Mouse (Mus musculus): ENCODE data around the gene Gm42421. TPM values are rescaled to one million over a fixed set of nuclear protein-coding genes. Genes with fewer than 3 reads are reported as not detected.

Gene Gm42421
- under 1 TPM in 1 of 2 experiments, not detected in 1; 0.56 TPM for total RNA-seq (2023)

DNA sequence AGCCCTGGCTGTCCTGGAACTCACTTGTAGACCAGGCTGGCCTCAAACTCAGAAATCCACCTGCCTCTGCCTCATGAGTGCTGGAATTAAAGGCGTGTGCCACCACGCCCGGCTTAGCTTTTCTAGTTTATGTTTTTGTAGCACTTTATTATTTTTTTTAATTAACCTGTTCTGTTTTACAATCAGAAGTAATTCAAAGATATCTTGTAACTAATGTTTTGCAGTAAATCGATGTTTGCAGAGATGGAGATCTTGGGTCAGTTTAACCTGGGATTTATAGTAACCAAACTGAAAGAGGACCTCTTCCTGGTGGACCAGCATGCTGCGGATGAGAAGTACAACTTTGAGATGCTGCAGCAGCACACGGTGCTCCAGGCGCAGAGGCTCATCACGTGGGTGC lies at the start of gene Gm42421:
TSS of gene Gm42421 (plus strand) at position 301 of the 400 bp plus-strand sequence.

DNA sequence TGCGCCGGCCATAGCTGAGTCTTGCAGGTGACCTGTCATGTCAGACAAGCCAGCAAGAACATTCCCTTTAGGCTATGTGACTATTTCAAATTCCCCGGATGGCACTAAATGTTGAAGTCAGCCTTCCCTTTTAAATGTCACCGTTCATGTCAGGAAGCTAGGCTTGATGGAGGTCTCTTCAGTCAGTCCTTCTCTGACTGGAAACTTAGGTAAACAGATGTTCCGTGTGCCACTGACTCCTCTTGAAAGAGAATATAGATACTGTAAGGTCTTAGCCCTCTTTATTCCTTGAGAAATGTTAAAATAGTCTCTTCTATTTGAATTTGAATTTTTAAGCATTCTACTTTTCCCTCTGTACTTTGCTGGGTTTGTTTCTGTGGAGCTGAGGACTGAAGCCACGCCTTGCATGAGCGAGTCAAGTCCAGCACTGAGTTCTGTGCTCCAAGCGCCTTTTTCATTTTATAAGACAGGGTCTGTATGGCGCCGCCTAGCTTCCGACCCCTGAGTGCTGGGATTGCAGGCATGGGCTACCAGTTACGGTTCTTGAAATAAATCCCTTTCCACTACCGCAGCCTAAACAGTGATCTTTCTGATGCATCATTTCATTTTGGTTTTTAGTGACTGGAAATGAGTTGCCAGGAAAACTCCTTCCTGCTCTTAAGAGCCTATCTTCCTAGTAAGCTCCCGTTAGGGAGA lies 30.2 kb upstream of the Gm42421 start, which contains the start of gene Ankrd61:
TSS of gene Ankrd61 (minus strand) at position 51 of the 696 bp plus-strand sequence.

DNA sequence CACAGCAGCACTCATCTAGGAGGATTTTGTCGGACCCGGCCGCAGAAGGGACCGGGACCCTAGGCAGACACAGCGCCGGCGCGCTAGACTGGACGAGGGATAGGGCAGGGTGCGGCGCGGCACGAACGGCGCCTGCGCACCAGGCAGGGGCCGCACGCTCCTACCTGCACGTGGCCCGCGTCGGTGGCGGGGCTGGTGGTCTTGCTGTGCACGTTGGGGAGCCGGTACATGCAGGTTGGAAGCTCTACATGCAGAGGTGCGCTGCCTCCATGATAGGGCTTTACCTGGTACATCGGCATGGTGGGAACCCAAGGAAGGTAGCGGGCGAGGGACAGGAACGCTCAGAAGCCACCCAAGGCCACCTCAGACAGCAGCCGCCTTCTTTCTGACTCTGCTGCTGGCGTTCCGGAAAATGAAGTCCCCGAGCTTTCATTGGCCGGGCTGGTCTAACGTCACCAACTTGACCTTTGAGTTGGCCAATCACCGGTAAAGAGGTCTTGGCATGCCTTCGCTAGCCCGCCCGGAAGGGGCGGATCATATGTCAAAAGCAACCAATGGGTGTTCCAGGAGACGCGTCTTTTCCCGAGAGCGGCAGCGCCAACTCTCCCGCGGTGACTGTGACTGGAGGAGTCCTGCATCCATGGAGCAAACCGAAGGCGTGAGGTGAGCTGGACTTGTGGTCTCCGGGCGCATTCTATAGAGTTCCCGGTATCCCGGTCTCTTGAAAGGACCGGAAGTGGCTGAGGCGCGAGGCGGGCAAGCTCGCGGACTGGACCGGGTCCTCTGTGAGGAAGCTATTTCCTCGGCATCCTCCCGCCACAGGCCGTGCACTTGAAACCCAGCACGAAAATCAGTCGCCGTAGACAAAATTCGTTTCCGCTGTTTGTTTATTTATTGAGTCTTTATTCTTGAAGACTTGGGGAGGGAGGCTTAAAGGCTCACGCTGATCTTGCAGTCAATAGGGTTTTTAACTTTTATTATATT lies 18.3 kb upstream of the Gm42421 start, which contains the start of the genes Aimp2 and Pms2:
TSS of gene Aimp2 (minus strand) at position 431 of the 984 bp plus-strand sequence.
TSS of gene Pms2 (plus strand) at position 548 of the 984 bp plus-strand sequence.

DNA sequence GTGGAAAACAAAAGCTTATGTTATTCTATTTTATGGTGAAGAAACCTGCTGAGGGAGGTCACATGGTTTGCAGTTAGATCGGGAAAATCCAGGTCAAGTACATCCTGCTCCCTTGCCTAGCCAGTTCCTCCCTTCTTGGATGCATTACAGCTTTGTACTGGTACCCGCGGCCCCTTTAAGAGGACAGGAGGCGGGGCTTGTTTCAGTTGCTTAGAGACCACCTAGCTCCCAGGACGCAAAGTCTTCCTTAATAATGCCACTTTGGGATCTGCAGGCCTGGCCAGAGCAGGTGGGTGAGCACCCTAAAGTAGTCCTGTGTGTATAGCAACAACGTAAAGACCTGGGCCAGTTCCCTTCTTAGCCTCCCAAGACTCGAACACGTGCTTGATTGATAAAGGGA lies 4.9 kb downstream of the Gm42421 start, which contains the start of gene Rsph10b:
TSS of gene Rsph10b (plus strand) at position 205 of the 400 bp plus-strand sequence.

Other genes starting within 250 kb of the Gm42421 start
- gene Usp42, start 195.9 kb upstream of the Gm42421 start, total RNA-seq (2023): 10 to 100 TPM; 16.2 to 21.3 TPM
- gene Eif2ak1, start 110.4 kb upstream of the Gm42421 start, total RNA-seq (2023): 10 to 100 TPM; 45.6 to 49.0 TPM
- not detected for gene Ankrd61, start 30.5 kb upstream of the Gm42421 start, total RNA-seq (2023)
- 10 to 100 TPM; 11.3 to 12.9 TPM for gene Aimp2, start 18.3 kb upstream of the Gm42421 start, total RNA-seq (2023)
- 10 to 100 TPM; 10.9 to 14.4 TPM for gene Pms2, start 18.2 kb upstream of the Gm42421 start, total RNA-seq (2023)
- under 1 TPM in 1 of 2 experiments, not detected in 1; 0.13 TPM for gene Rsph10b, start 4.9 kb downstream of the Gm42421 start, total RNA-seq (2023)
- 10 to 100 TPM; 44.6 to 52.1 TPM for gene Ccz1, start 86.7 kb downstream of the Gm42421 start, total RNA-seq (2023)
- gene Ocm, start 98.5 kb downstream of the Gm42421 start, total RNA-seq (2023): not detected
- gene Lmtk2, start 172.3 kb downstream of the Gm42421 start, total RNA-seq (2023): 10 to 100 TPM; 63.6 to 67.2 TPM